Mouse (Mus musculus) megakaryocyte progenitor cell, adult 5-6 weeks (primary cell): ENCODE measurements around the gene Exoc5. TPM values are rescaled to one million over a fixed set of nuclear protein-coding genes. Genes with fewer than 3 reads are reported as not detected.
"Not testable (repeated sequence)": the region's sequence is repeated elsewhere in the genome, so short reads cannot be mapped to it uniquely, and the experiment has no call there.

Experiments
- ATAC-seq: replicated peaks from 2 replicates; pipeline ENCODE4 v1.8.0; 2016; ENCODE audit warnings: mild to moderate bottlenecking, moderate TSS enrichment, inconsistent platforms; ENCODE audit not compliant: poor library complexity
- total RNA-seq, 2 experiments: library from RNA; stranded (forward) in 1 of 2; stranded (reverse) in 1 of 2; fragments of 157-497, 149-512 nt in 1 of 2; fragments of 200-1000 nt in 1 of 2; gene quantifications; 2 replicates each; pipeline versions ENCODE4 v1.2.3 to v1.2.4; 2015 to 2017

The Exoc5 gene
- total RNA-seq (2015) (45.9 and 47.8 TPM in 2 replicates), total RNA-seq (2017) (82.7 and 89.1 TPM in 2 replicates)

GRCm38 (mm10) chr14:49066274-49066823 lies at the start of gene Exoc5:
TSS of gene Exoc5 (minus strand) at chr14:49066653.
- peak; percentile 85 for ATAC-seq

DNA sequence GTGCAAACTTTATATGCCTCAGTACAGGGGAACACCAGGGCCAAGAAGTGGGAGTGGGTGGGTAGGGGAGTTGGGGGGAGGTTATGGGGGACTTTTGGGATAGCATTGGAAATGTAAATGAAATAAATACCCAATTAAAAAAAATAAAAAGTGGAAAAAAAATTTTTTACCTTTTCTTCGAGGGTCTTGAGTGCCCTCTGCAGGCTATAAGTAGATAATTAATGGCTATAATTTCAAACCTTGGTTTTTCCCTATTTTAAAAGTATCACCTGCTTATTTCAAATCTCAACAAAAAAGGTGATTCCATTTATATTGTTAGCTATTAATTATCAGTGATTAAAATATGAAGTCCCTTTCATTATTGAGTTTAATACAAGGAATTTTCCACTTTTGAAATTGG lies 25.3 kb upstream of the Exoc5 start:
- ATAC-seq, result not testable (repeated sequence)

- ATAC-seq, result no peak
Observed at GRCm38 (mm10) chr14:49091277-49091676, 24.8 kb upstream of the Exoc5 start.

DNA sequence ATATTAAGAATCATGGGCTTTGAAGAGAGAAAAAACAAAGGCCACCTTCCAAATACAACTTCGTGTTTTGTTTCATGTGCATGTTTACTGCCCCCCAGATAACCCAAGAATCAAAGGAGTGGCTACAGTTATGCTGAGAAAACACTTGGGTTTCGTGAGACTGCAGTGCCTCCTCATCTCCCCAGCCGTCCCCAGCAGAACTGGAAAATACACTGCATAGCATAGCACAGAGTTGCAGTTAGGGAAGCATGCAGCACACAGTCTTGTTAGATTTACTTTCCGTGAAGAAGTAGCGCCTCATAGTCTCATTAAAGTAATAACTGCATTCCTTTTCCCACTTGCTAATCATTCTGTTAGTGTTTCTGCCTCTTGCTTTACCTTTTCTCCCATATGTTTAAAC lies 23.6 kb upstream of the Exoc5 start:
- no peak for ATAC-seq

- no peak for ATAC-seq
Observed at GRCm38 (mm10) chr14:49089461-49090058, 23.1 kb upstream of the Exoc5 start.

GRCm38 (mm10) chr14:49088155-49089048 lies 21.9 kb upstream of the Exoc5 start:
- no peak for ATAC-seq

DNA sequence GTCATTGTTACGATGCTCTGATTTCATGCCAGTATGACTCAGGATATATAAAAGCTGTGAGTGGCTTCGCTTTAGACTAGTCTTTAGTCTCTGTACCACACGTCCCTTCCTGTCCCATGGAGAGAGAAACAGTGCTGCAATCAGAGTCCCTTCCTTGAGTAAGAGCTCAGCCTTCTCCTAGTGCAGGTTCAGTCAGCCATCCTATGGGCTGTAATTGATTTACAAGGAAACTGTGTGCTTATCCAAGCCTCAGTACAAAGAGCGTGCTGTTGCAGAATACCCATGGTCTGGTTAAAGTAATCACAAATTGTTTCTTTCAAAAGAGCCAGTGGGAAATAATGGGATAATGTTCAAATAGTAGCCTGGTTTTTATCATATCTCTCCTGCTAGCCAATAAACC lies 20.1 kb upstream of the Exoc5 start:
- no peak for ATAC-seq

DNA sequence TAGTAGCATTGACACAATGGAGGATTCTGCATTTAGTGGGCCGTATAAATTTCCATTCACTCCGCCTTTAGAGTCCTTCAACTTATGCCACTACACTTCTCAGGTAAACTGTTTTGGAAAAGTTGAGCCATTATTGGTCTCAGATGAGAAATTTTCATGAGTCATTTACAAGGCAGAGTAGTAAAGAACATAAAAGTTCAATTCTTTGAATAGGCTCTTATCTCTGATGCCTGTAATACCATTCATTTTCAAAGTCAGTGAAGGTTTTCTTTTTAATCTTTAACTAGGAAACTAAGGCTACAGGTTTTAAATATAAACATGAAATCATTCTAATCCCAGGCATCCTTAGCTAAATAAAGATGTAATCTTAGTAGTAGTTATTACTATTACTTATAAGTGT lies 12.4 kb upstream of the Exoc5 start:
- ATAC-seq, result no peak

- no peak for ATAC-seq
Observed at GRCm38 (mm10) chr14:49074361-49074760, 7.9 kb upstream of the Exoc5 start.

GRCm38 (mm10) chr14:49073896-49074295 lies 7.4 kb upstream of the Exoc5 start:
- ATAC-seq, result no peak

- no peak for ATAC-seq
Observed at GRCm38 (mm10) chr14:49072837-49073236, 6.4 kb upstream of the Exoc5 start.

- peak; percentile 13 for ATAC-seq
Observed at GRCm38 (mm10) chr14:49065529-49066273, 752 bp downstream of the Exoc5 start, which contains the start of gene Ap5m1. TSS of gene Ap5m1 (plus strand) at chr14:49066097.

DNA sequence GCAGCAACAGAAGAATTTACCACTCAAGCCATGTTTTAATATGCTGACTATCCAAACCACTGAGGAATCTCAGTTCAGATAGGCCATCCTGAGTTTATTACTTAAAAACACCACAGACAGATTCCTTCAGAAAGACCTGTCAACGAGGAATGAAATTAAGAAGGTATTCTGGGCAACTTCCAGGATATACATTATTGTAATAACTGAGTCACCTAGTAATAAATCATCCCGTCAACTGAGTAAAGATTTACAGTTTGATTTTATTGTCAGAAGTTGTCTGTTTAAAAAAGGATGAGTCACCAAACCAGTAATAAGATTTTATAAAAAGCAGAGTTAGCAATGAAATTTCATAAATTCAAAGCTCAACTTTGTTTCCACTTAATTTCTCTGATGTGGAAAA lies 2.6 kb downstream of the Exoc5 start:
- ATAC-seq, result no peak

DNA sequence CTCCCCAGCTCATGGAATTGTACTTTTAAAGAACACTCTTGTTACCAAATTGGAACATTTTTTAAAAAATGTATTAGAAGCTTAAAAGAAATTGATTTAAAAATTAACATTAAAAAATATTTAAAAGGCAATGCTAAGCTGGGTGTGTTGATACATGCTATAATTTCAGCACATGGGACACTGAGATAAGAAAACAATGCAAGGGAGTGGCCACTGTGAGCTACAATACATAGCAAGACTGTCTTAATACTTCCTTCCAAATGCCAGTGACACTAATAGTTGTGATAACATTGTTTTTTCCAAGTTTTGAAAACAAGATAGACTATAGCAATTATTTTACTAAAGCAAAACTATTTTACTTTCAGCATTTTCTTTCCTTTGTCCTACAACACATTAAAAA lies 17.0 kb downstream of the Exoc5 start:
- peak; percentile 83 for ATAC-seq

DNA sequence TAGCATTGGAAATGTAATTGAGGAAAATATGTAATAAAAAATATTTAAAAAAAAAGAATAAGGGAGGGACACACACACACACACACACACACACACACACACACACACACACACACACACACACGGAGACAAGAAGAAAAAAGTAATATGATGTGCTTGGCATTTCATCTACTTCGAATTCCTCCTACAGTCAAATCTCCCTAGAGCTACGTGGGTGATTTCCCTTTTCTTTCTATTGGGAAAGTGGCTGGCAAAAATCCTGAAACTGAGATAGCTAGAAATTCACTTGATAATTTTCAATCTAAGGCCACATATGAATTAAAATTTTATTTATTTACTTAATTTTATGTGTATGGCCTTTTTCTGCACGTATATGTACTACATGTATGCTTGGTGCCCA lies 20.8 kb downstream of the Exoc5 start:
- ATAC-seq, result no peak

- no peak for ATAC-seq
Observed at GRCm38 (mm10) chr14:49028991-49029390, 37.5 kb downstream of the Exoc5 start.

DNA sequence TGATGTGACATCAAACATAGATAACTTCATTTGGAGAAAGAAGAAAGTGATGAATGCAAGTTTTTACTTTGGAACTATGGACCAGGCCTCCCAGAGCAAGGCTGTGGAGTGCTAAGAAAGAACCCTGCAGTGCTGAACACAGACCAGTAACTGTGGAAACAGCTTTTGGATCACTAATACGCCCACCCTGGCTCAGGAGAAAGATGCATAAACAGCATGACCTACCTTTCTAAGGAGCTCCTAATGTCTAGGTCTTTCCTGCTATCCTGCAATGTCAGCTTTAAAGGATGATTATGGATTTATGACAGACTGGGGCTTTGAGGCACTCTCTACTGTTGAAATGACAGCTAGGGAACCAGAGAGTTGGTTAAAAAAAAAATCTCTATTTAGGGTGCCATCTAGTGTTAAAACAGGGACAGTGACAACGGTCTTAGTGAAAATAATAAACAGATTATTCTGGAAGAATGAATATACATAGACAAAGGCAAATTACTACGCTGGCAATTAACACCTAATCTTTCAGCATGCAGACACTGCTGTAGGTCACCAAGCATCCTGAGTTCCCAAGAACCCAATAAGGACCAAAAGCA lies 38.6 kb downstream of the Exoc5 start:
- ATAC-seq, result peak; percentile 63

DNA sequence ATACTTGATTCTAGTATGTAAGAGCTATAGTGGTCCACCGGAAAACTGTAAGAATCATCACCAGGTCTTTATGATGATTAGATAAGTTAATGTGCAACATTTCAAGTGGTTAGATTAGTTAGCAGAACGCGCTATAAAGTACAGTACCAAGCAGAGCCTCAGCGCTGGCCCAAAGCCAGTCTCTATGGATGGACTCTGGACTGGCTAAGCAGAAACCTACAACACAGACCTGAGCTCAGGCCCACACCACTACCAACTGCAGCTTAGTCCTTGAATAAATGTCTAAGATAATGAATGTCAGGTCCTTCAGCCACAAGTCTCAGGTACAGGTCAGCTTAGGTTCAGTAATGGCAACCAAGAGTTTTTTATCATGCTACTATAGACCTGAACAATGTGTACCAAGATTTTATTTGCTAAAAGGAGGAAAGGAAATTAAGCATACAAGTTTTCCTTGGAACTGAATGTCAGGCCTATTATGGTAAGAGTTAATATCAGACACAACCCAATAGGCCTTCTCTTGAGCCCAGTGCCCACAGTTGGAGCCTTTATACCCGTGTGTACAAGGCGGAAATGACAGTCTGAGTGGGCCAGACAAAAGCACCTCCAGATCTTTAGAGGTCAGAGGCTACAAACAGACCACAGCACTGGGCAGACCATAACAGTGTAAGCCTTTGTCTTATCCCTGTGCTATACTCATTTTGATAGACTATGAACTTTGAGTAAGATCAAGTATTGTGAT lies 39.2 kb downstream of the Exoc5 start:
- ATAC-seq, result no peak

DNA sequence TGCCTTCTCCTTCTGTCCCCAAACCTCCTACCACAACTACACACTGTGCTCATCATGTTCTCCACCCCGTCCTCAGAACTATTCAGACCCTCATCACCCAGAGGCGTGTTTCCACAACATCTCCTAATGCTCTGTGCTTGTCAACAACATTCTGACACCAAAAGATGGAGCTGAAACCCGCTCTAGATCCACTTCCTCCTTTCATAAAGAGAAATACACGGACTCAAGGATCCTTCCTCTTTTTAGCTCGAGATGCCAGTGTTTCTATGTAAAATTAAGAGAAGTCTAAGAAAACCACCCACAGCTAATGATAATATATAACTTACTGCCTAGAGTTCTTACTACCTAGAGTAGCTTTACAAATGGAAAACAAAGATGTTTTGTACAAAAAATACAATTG lies 46.7 kb downstream of the Exoc5 start:
- peak; percentile 90 for ATAC-seq
